Mouse (Mus musculus) kidney, adult 8-10 months (tissue): Measurements from ENCODE around the gene Ikzf1.

Experiments used
- DNase-seq, 2 experiments: peaks; one replicate each; pipeline ENCODE4 v3.0.0; 2022

Ikzf1 gene

GRCm38 (mm10) chr11:11811906-11812480, 127.2 kb downstream of the Ikzf1 start:
- peak; percentile 55 to 76 for DNase-seq

GRCm38 (mm10) chr11:11815737-11816136, 130.9 kb downstream of the Ikzf1 start:
- DNase-seq: no peak

- no peak for DNase-seq
Observed at GRCm38 (mm10) chr11:11818797-11819196, 134.0 kb downstream of the Ikzf1 start.

- DNase-seq: no peak
Observed at GRCm38 (mm10) chr11:11819206-11819605, 134.4 kb downstream of the Ikzf1 start.

- peak; percentile 71 to 83 for DNase-seq
Observed at GRCm38 (mm10) chr11:11820251-11820650, 135.4 kb downstream of the Ikzf1 start.

GRCm38 (mm10) chr11:11820737-11821136, 135.9 kb downstream of the Ikzf1 start:
- no peak for DNase-seq

GRCm38 (mm10) chr11:11821387-11821975, 136.7 kb downstream of the Ikzf1 start:
- no peak for DNase-seq
